Mouse (Mus musculus) testis, adult 2 months (tissue): ENCODE results near the gene Gatc.

Experiments used
- CTCF ChIP-seq: fragments of 200-500 bp; IDR thresholded peaks from 2 replicates; pipeline ENCODE4 v1.5.1; 2012; ENCODE audit warnings: low read depth, mild to moderate bottlenecking, inconsistent platforms, low read length, moderate library complexity; ENCODE audit not compliant: control insufficient read depth, insufficient read depth, insufficient replicate concordance
- POLR2A ChIP-seq: fragments of 200-500 bp; IDR thresholded peaks from 2 replicates; pipeline ENCODE4 v1.6.1; 2012; ENCODE audit warnings: low read depth, mild to moderate bottlenecking, inconsistent platforms, low read length, moderate library complexity; ENCODE audit not compliant: control insufficient read depth

DNA sequence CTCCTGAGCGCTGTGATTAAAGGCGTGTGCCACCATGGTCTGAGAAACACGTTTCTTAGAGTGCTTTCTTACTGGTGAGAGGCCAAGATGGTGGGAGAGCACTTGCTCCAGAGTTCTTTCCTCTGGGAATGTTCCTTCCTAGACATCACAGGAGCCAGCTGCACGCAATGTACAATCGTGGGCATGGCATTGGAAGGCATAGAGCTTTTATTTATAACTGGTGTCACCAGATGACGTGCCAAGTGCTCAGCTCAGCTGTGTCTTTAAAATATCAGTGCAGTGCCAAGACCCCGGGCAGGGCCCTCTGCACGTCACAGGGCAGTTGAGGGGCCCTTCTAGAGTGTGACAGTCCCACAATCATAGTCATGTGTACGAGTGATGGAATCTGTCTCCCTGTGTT lies 10.0 kb downstream of the Gatc start:
- TF ChIP-seq CTCF (no peak), POLR2A (no peak)
